Mouse (Mus musculus) T-helper 17 cell (primary cell): ENCODE measurements around the gene Polr3c.
"Not testable (repeated sequence)": the region's sequence is repeated elsewhere in the genome, so short reads cannot be mapped to it uniquely, and the experiment has no call there.

Source experiments
- in situ Hi-C, 2 experiments: fragments of 300-600 bp; cut with MboI, MseI; formaldehyde crosslinking; loops; 1 replicate in 1 of 2; 2 replicates in 1 of 2; pipeline ENCODE4 v1.15.1; 2025; ENCODE audit warnings: high pct_unique_total_duplicates in 2 of 2

Gene Polr3c

GRCm38 (mm10) chr3:96678456-96678855, 49.0 kb downstream of the Polr3c start:
- in situ Hi-C loops: no loop called here

- in situ Hi-C loops: no loop called here
These were observed 51.7 kb downstream of the Polr3c start for GRCm38 (mm10) chr3:96675690-96676089.

GRCm38 (mm10) chr3:96675171-96675570, 52.3 kb downstream of the Polr3c start:
- in situ Hi-C loops: no loop called here

- in situ Hi-C loops: no loop called here
These were observed 53.0 kb downstream of the Polr3c start for GRCm38 (mm10) chr3:96674442-96674841.

GRCm38 (mm10) chr3:96673514-96673913, 53.9 kb downstream of the Polr3c start:
- in situ Hi-C loops: no loop called here

GRCm38 (mm10) chr3:96671519-96671918, 55.9 kb downstream of the Polr3c start:
- in situ Hi-C loops: no loop called here

- in situ Hi-C loops: no loop called here
These were observed 57.5 kb downstream of the Polr3c start, which contains the start of gene Ankrd35 for GRCm38 (mm10) chr3:96669727-96670468. Gene Ankrd35, plus strand, starts transcription at chr3:96670131.

GRCm38 (mm10) chr3:96668424-96669067, 58.9 kb downstream of the Polr3c start:
- in situ Hi-C loops: no loop called here

- in situ Hi-C loops: no loop called here
These were observed 60.1 kb downstream of the Polr3c start for GRCm38 (mm10) chr3:96667316-96667715.

- in situ Hi-C loops: no loop called here
These were observed 60.5 kb downstream of the Polr3c start for GRCm38 (mm10) chr3:96666916-96667315.

GRCm38 (mm10) chr3:96665732-96666363, 61.6 kb downstream of the Polr3c start:
- in situ Hi-C loops: not testable (repeated sequence)

GRCm38 (mm10) chr3:96663432-96664239, 63.8 kb downstream of the Polr3c start:
- in situ Hi-C loops: loop anchor here in 1 of 2 experiments (5.0 kb wide), 1 partner anchor 39 kb away; no protein-coding TSS in a partner anchor

- in situ Hi-C loops: loop anchor here in 1 of 2 experiments (5.0 kb wide), 1 partner anchor 39 kb away; no protein-coding TSS in a partner anchor
These were observed 64.6 kb downstream of the Polr3c start for GRCm38 (mm10) chr3:96662731-96663316.
